ENCODE assay signal across 9 mouse cellular contexts in the genomic region with DNA sequence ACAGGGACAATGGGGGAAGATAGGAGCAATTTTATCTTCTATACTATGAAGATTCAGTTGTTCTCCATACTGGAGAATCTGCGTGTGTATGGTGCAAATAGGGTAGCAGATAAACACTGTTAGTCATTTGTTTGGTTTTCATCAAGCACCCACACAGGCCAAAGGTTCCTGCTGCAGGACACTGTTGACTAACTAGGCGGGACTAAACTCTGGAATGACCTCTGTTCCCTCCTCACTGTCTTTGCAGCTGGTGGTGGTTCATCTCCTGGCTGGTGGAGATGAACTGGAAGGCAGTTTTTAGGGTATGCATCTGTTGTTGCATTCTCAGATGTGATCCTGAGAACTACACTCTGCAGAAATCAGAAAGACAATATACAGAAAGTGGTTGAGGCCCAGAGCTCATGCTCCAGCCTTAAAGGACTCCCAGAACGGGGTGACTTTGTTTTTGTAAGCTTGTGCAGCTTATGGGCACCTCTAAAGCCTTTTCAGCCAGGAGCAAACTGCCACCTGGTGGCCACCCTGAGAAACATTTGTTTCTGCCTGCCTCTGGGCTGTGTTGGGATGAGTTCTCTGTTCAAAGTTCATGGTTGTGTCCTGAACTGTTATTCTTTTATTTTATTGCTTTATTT. TPM values are rescaled to one million over a fixed set of nuclear protein-coding genes. Genes with fewer than 3 reads are reported as not detected.
DNase-seq lines count a peak whose midpoint lies in the region; ATAC-seq lines count a peak whose summit lies in the region.
"Not testable (repeated sequence)": the region's sequence is repeated elsewhere in the genome, so short reads cannot be mapped to it uniquely, and the experiment has no call there.
"Had no signal": no experiment of that assay in that cellular context is flagged by ENCODE, and none has a peak within 500 bp of the region (broad histone marks: within the 10 kb centered on the region; RNA-seq: fewer than 3 reads in every experiment).

No protein-coding gene starts in this region.

- H3K4me2 ChIP-seq in limb, embryonic 12.5 days, result not testable (repeated sequence)

- peak; percentile 28 for ATAC-seq in activated CD4-positive, CD25-positive, alpha-beta regulatory T cell, adult 4 months
- peak; percentile 53; the same call in 1 of the 2 replicates for ATAC-seq in limb, embryonic 12.5 days (ENCODE audit: insufficient number of reproducible peaks, insufficient read depth, low FRiP score, low TSS enrichment, low read depth)
- ATAC-seq in megakaryocyte, adult 5-6 weeks (ENCODE audit: poor library complexity, severe bottlenecking), result peak; percentile 69

- not testable (repeated sequence) for H3K9ac ChIP-seq in limb, embryonic 12.5 days (replicated peaks)

- 36% methylated on average over 3 of the region's 3 CpGs for WGBS in limb, embryonic 12.5 days

- not testable (repeated sequence) for H3K27ac ChIP-seq in limb, embryonic 12.5 days

- peaks cover 25% of the 10 kb centered on the region for H3K27me3 ChIP-seq in limb, embryonic 12.5 days

- not testable (repeated sequence) for H3K4me1 ChIP-seq in limb, embryonic 12.5 days (replicated peaks)

- DNase-seq in cerebellum, postnatal 36 days, result peak; percentile 55 to 60
- peak; percentile 76 to 77 for DNase-seq in heart, adult 18-20 months
- peak; percentile 73 to 79 for DNase-seq in kidney, adult 8-10 months
- DNase-seq in right cerebral cortex, postnatal 10 days (ENCODE audit: low spot score in 2 of 2), result peak; percentile 59 to 72
- DNase-seq in thymus, postnatal 4 days, result peak; percentile 86

- H3K9me3 ChIP-seq in limb, embryonic 12.5 days, result not testable (repeated sequence)

- H3K36me3 ChIP-seq in limb, embryonic 12.5 days, result not testable (repeated sequence)

- H3K4me3 ChIP-seq in limb, embryonic 12.5 days (replicated peaks), result not testable (repeated sequence)

RNA-seq across cellular contexts. Expression of gene H2-T23, which starts 2.5 kb away (rescaled TPM):
- 1,000 to 10,000 TPM in 1 of 2 experiments, 100 to 1,000 TPM in 1; 679 to 1,228 TPM for polyA plus RNA-seq in activated CD4-positive, CD25-positive, alpha-beta regulatory T cell, adult 4 months (2017; shearing (Covaris generic))
- total RNA-seq in heart, adult 18-20 months (2021), result 10 to 100 TPM; 31.7 to 56.7 TPM
- 4.2 and 6.4 TPM in 2 replicates for polyA plus RNA-seq in limb, embryonic 12.5 days (2016; fragmentation: Nextera tagmentation; extraction: Ambion mirVana)
- 211 and 216 TPM in 2 replicates for total RNA-seq in megakaryocyte, adult 5-6 weeks (2015)
- total RNA-seq in megakaryocyte, adult 5-6 weeks (2017), result 185 and 224 TPM in 2 replicates

RNA-seq across cellular contexts. Expression of gene H2-T22, which starts 7.4 kb away (rescaled TPM):
- 100 to 1,000 TPM; 415 to 458 TPM for polyA plus RNA-seq in activated CD4-positive, CD25-positive, alpha-beta regulatory T cell, adult 4 months (2017; shearing (Covaris generic))
- 10 to 100 TPM; 15.0 to 23.6 TPM for total RNA-seq in heart, adult 18-20 months (2021)
- polyA plus RNA-seq in limb, embryonic 12.5 days (2016; fragmentation: Nextera tagmentation; extraction: Ambion mirVana), result 14.0 and 15.4 TPM in 2 replicates
- total RNA-seq in megakaryocyte, adult 5-6 weeks (2015), result 43.2 and 44.4 TPM in 2 replicates
- 51.9 and 56.1 TPM in 2 replicates for total RNA-seq in megakaryocyte, adult 5-6 weeks (2017)

RNA-seq across cellular contexts. Expression of gene Gm6034, which starts 7.6 kb away (rescaled TPM):
- polyA plus RNA-seq in activated CD4-positive, CD25-positive, alpha-beta regulatory T cell, adult 4 months (2017; shearing (Covaris generic)), result under 1 TPM in 1 of 2 experiments, not detected in 1; 0.46 TPM
- total RNA-seq in heart, adult 18-20 months (2021), result not detected
- not detected in 2 replicates for polyA plus RNA-seq in limb, embryonic 12.5 days (2016; fragmentation: Nextera tagmentation; extraction: Ambion mirVana)
- total RNA-seq in megakaryocyte, adult 5-6 weeks (2015), result not detected in 2 replicates
- total RNA-seq in megakaryocyte, adult 5-6 weeks (2017), result not detected in 2 replicates
- total RNA-seq: heart, postnatal 25 days had no signal

RNA-seq across cellular contexts. Expression of gene H2-T24, which starts 14.8 kb away (rescaled TPM):
- polyA plus RNA-seq in activated CD4-positive, CD25-positive, alpha-beta regulatory T cell, adult 4 months (2017; shearing (Covaris generic)), result 10 to 100 TPM; 36.4 to 43.7 TPM
- total RNA-seq in heart, adult 18-20 months (2021), result 1 to 10 TPM; 6.5 to 6.7 TPM
- polyA plus RNA-seq in limb, embryonic 12.5 days (2016; fragmentation: Nextera tagmentation; extraction: Ambion mirVana), result 3.0 and 3.2 TPM in 2 replicates
- total RNA-seq in megakaryocyte, adult 5-6 weeks (2015), result 19.5 and 20.8 TPM in 2 replicates
- total RNA-seq in megakaryocyte, adult 5-6 weeks (2017), result 85.4 and 88.2 TPM in 2 replicates

RNA-seq across cellular contexts. Expression of gene Gm11127, which starts 23.0 kb away (rescaled TPM):
- under 1 TPM; 0.37 to 0.38 TPM for polyA plus RNA-seq in activated CD4-positive, CD25-positive, alpha-beta regulatory T cell, adult 4 months (2017; shearing (Covaris generic))
- total RNA-seq in heart, adult 18-20 months (2021), result 10 to 100 TPM in 1 of 2 experiments, 1 to 10 TPM in 1; 5.4 to 10.0 TPM
- polyA plus RNA-seq in limb, embryonic 12.5 days (2016; fragmentation: Nextera tagmentation; extraction: Ambion mirVana), result not detected in 2 replicates
- total RNA-seq in megakaryocyte, adult 5-6 weeks (2015), result not detected in 2 replicates
- total RNA-seq in megakaryocyte, adult 5-6 weeks (2017), result not detected in 2 replicates
